Mouse (Mus musculus): ENCODE results near the gene Fzr1. TPM values are rescaled to one million over a fixed set of nuclear protein-coding genes. Genes with fewer than 3 reads are reported as not detected.

Fzr1 gene
- polyA plus RNA-seq, 1 experiment: 181 TPM

DNA sequence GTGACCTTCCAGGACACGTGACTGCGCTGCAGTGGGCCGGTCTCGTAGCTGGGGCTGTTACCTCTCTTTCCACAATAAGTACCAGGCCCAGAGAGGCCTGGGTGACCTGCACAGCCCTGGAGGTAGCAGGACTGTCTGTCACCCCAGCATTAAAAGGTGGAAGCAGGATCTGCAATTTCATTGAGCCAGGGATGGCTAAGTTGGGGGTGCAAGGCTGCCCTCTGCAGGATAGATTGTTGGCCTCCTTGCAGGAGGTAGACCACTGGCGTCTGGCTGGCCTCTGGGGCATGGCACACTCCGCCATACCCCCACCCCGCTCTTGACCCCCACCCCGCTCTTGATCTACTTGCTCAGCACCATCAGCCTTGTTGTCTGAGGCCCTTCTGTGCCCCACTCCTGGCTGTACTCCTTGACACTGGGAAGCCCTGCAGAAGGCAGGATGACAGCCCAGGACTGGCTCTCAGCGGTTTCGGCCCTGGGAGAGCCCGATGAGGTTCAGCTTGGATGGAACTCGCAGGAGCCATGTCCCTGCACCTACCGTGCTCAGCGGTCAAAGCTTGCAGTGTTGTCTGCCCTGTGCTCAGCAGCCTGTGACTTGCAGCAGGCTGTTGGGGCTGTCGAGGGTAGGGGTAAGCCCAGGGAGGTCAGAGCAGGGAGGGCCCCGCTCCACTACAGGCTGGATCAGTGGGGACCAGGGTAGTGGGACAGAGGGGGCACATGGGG is 61.8 kb downstream of the Fzr1 start:
- no peak for TF ChIP-seq POLR2A (IDR thresholded peaks at IDR 0.05; ENCODE audit: control insufficient read depth, extremely low read depth, insufficient read depth, low read length, poor library complexity)
- peak; percentile 4; the same call in 1 of the 2 replicates for TF ChIP-seq CTCF (IDR thresholded peaks at IDR 0.05; ENCODE audit: borderline replicate concordance, control insufficient read depth, extremely low read depth, insufficient read depth, low read length, poor library complexity)
- no peak overlapping the region for H3K27ac ChIP-seq (ENCODE audit: control insufficient read depth, insufficient read depth, low read length)
- no peak overlapping the region for H3K4me3 ChIP-seq (ENCODE audit: control insufficient read depth, insufficient read depth, low read length)
- H3K36me3 ChIP-seq (ENCODE audit: control insufficient read depth, insufficient read depth, low read length): peaks cover 30% of the 10 kb centered on the region
- no peak for DNase-seq
- peaks cover 22% of the 10 kb centered on the region for H3K4me1 ChIP-seq (replicated peaks; ENCODE audit: control insufficient read depth, insufficient read depth, low read length)
- no peaks in the 10 kb centered on the region for H3K27me3 ChIP-seq (ENCODE audit: control insufficient read depth, insufficient read depth, low read length)
- 85% methylated on average over 16 of the region's 16 CpGs for WGBS

Other genes with a start within 250 kb of the Fzr1 start
- 66.0 and 87.5 TPM in 2 replicates for gene Zbtb7a, start 243.3 kb downstream of the Fzr1 start, polyA plus RNA-seq (2012; rRNA removed)
- 67.6 and 72.9 TPM in 2 replicates for gene Pias4, start 210.6 kb downstream of the Fzr1 start, polyA plus RNA-seq (2012; rRNA removed)
- gene Eef2, start 201.9 kb downstream of the Fzr1 start, polyA plus RNA-seq (2012; rRNA removed): 2,100 and 2,369 TPM in 2 replicates
- 95.9 and 103 TPM in 2 replicates for gene Dapk3, start 195.5 kb downstream of the Fzr1 start, polyA plus RNA-seq (2012; rRNA removed)
- not detected in 2 replicates for gene 4930442H23Rik, start 194.7 kb downstream of the Fzr1 start, polyA plus RNA-seq (2012; rRNA removed)
- gene Nmrk2, start 176.5 kb downstream of the Fzr1 start, polyA plus RNA-seq (2012; rRNA removed): 0.12 TPM in 1 of 2 replicates, not detected in the other
- 2.4 and 2.5 TPM in 2 replicates for gene Atcay, start 147.7 kb downstream of the Fzr1 start, polyA plus RNA-seq (2012; rRNA removed)
- gene Zfr2, start 145.4 kb downstream of the Fzr1 start, polyA plus RNA-seq (2012; rRNA removed): 9.1 and 9.6 TPM in 2 replicates
- gene Matk, start 125.6 kb downstream of the Fzr1 start, polyA plus RNA-seq (2012; rRNA removed): 19.5 and 21.0 TPM in 2 replicates
- 102 and 118 TPM in 2 replicates for gene Mrpl54, start 111.6 kb downstream of the Fzr1 start, polyA plus RNA-seq (2012; rRNA removed)
- 125 and 136 TPM in 2 replicates for gene Apba3, start 111.6 kb downstream of the Fzr1 start, polyA plus RNA-seq (2012; rRNA removed)
- gene Tjp3, start 86.9 kb downstream of the Fzr1 start, polyA plus RNA-seq (2012; rRNA removed): 27.5 and 34.5 TPM in 2 replicates
- 212 and 239 TPM in 2 replicates for gene Pip5k1c, start 85.6 kb downstream of the Fzr1 start, polyA plus RNA-seq (2012; rRNA removed)
- 89.3 and 89.6 TPM in 2 replicates for gene Cactin, start 57.4 kb downstream of the Fzr1 start, polyA plus RNA-seq (2012; rRNA removed)
- 310 and 312 TPM in 2 replicates for gene Tbxa2r, start 49.8 kb downstream of the Fzr1 start, polyA plus RNA-seq (2012; rRNA removed)
- 0.70 and 0.82 TPM in 2 replicates for gene Gipc3, start 35.2 kb downstream of the Fzr1 start, polyA plus RNA-seq (2012; rRNA removed)
- gene Hmg20b, start 28.0 kb downstream of the Fzr1 start, polyA plus RNA-seq (2012; rRNA removed): 199 and 209 TPM in 2 replicates
- 65.3 and 85.5 TPM in 2 replicates for gene Mfsd12, start 21.0 kb downstream of the Fzr1 start, polyA plus RNA-seq (2012; rRNA removed)
- 12.7 TPM in 2 replicates for gene 4930404N11Rik, start 12.7 kb downstream of the Fzr1 start, polyA plus RNA-seq (2012; rRNA removed)
- 119 and 123 TPM in 2 replicates for gene Dohh, start 5.9 kb upstream of the Fzr1 start, polyA plus RNA-seq (2012; rRNA removed)
- gene Gm48551, start 6.0 kb upstream of the Fzr1 start, polyA plus RNA-seq (2012; rRNA removed): 4.1 and 5.3 TPM in 2 replicates
- 7.5 and 8.4 TPM in 2 replicates for gene Gm48552, start 10.5 kb upstream of the Fzr1 start, polyA plus RNA-seq (2012; rRNA removed)
- 49.7 and 51.1 TPM in 2 replicates for gene Smim24, start 14.5 kb upstream of the Fzr1 start, polyA plus RNA-seq (2012; rRNA removed)
- 26.3 and 26.7 TPM in 2 replicates for gene Nfic, start 77.1 kb upstream of the Fzr1 start, polyA plus RNA-seq (2012; rRNA removed)
- 4.3 and 5.1 TPM in 2 replicates for gene Celf5, start 104.2 kb upstream of the Fzr1 start, polyA plus RNA-seq (2012; rRNA removed)
- 332 and 337 TPM in 2 replicates for gene Ncln, start 117.9 kb upstream of the Fzr1 start, polyA plus RNA-seq (2012; rRNA removed)
- 84.3 and 87.2 TPM in 2 replicates for gene S1pr4, start 121.6 kb upstream of the Fzr1 start, polyA plus RNA-seq (2012; rRNA removed)
- 9.5 and 10.6 TPM in 2 replicates for gene Gna15, start 145.7 kb upstream of the Fzr1 start, polyA plus RNA-seq (2012; rRNA removed)
- 73.1 and 81.0 TPM in 2 replicates for gene Gna11, start 166.7 kb upstream of the Fzr1 start, polyA plus RNA-seq (2012; rRNA removed)
- gene Aes, start 181.0 kb upstream of the Fzr1 start, polyA plus RNA-seq (2012; rRNA removed): 3,110 and 3,125 TPM in 2 replicates
- gene Tle2, start 196.0 kb upstream of the Fzr1 start, polyA plus RNA-seq (2012; rRNA removed): 100 and 115 TPM in 2 replicates
- gene Tle6, start 222.6 kb upstream of the Fzr1 start, polyA plus RNA-seq (2012; rRNA removed): 22.5 and 28.8 TPM in 2 replicates
- 2.8 and 3.3 TPM in 2 replicates for gene BC025920, start 227.8 kb upstream of the Fzr1 start, polyA plus RNA-seq (2012; rRNA removed)
- 81.9 and 84.7 TPM in 2 replicates for gene Sirt6, start 249.3 kb upstream of the Fzr1 start, polyA plus RNA-seq (2012; rRNA removed)

All from thymus, adult 2 months (tissue).